Mouse (Mus musculus) spleen, adult 2 months (tissue): ENCODE measurements around the gene Upk2.

Source experiments
- CTCF ChIP-seq: fragments of 200-500 bp; IDR thresholded peaks from 2 replicates; pipeline ENCODE4 v1.5.1; 2011; ENCODE audit warnings: mild to moderate bottlenecking, inconsistent platforms; ENCODE audit not compliant: insufficient read depth, insufficient read length, insufficient replicate concordance; ENCODE audit errors: extremely low read depth
- POLR2A ChIP-seq: fragments of 200-500 bp; IDR thresholded peaks from 2 replicates; pipeline ENCODE4 v1.6.1; 2011; ENCODE audit warnings: low read depth, low read length, inconsistent platforms

DNA sequence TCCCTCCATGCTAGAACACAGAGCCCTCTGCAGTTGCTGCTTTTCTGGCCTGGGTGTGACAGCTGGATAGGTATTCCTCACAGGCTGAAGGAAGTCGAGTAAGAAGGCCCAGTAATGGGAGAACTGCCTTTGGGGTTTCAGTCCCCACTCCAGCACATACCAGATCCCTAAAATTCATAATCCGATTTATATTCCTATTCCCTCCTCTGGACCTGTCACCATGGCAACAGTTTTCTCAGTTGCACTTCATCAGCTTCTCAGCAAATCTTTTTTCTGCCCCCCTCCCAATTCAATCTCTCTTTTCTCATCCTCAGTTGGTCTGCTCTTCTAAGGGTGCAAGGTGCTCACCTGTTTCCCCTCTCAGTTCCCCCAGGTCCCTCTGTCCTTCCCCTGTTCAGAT is 14.0 kb upstream of the Upk2 start:
- TF ChIP-seq CTCF = no peak
- TF ChIP-seq POLR2A = no peak
